Mouse (Mus musculus) heart, embryonic 10.5 days (tissue): ENCODE measurements around the gene Csrp1. TPM values are rescaled to one million over a fixed set of nuclear protein-coding genes. Genes with fewer than 3 reads are reported as not detected.

Source experiments
- DNase-seq: peaks from one replicate; pipeline ENCODE4 v3.0.0-alpha.2; 2017; ENCODE audit warnings: low spot score
- H3K27ac ChIP-seq: fragments of 300-500 bp; sonication (generic); 2 replicates; pipeline ENCODE4 v1.5.1; 2016; ENCODE audit warnings: mild to moderate bottlenecking
- H3K27me3 ChIP-seq: fragments of 300-500 bp; sonication (generic); 2 replicates; pipeline ENCODE4 v1.6.1; 2016; ENCODE audit warnings: mild to moderate bottlenecking; ENCODE audit not compliant: poor library complexity, insufficient read depth, severe bottlenecking
- H3K36me3 ChIP-seq: fragments of 300-500 bp; sonication (generic); 2 replicates; pipeline ENCODE4 v1.6.1; 2016; ENCODE audit warnings: mild to moderate bottlenecking, moderate library complexity
- H3K4me1 ChIP-seq: fragments of 300-500 bp; sonication (generic); 2 replicates; pipeline ENCODE4 v1.6.1; 2016; ENCODE audit warnings: mild to moderate bottlenecking
- H3K4me3 ChIP-seq: fragments of 300-500 bp; sonication (generic); 2 replicates; pipeline ENCODE4 v1.5.1; 2016; ENCODE audit warnings: mild to moderate bottlenecking, moderate library complexity
- H3K9me3 ChIP-seq: fragments of 300-500 bp; sonication (generic); 2 replicates; pipeline ENCODE4 v1.6.1; 2016; ENCODE audit warnings: mild to moderate bottlenecking, moderate library complexity
- WGBS: fragments of 180-500 bp; shearing (Covaris S2); methylation state at CpG from one replicate; pipeline ENCODE4 v1.1.7; 2016; 5-methylcytosine and 5-hydroxymethylcytosine counted together
- polyA plus RNA-seq: library from polyadenylated mRNA; unstranded; fragments of >200 nt; fragmentation: Nextera tagmentation; extraction: Ambion mirVana; gene quantifications from 2 replicates; pipeline ENCODE4 v1.2.1, GENCODE M21; 2016

Gene Csrp1
- polyA plus RNA-seq, 1 experiment from 2014 or later, result 202 TPM

DNA sequence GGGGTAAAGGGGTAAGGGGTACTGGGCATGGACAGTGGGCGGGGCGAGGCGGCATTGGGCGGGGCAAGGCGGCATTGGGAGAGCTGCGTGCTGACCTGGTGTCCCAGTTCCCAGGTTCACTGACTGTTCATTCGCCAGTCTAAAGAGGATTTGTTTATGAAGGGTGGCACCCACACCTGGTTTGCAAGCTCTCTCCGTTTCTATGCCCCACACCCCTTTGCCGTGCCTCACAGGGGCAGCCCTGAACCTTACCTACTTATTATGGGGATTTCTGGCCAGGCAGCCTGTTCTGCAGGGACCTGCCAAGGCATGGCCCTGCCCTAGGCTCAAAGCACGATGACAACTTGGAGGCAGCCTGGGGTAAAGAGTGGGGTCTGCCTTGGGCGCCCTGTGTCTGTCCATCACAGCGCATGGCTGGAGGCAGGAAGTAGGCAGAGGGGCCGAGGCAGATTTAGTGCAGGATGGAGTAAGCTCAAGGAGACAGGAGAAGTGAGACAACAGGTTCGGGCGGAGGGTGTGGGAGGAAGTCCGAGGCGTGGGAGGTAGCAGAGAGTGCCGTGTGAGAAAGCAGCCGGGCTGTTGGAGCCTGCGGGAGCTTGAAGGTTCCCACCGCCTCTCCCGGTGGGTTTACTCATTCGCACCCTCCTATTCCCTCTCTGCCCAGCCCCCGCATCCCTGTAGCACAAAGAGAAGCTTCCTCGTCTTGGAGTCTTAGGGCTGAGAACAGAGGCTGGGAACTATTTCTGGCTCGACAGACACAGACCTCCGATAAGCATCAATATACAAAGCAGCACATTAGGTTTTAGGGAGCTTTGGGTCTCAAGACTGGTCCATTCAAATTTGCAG is 73.7 kb downstream of the Csrp1 start:
- no peaks in the 10 kb centered on the region for H3K36me3 ChIP-seq
- no peaks in the 10 kb centered on the region for H3K27me3 ChIP-seq
- H3K4me3 ChIP-seq, result peak overlapping the region; percentile 51
- H3K27ac ChIP-seq, result peak overlapping the region; percentile 91
- 7% methylated on average over 27 of the region's 27 CpGs for WGBS
- H3K9me3 ChIP-seq, result no peaks in the 10 kb centered on the region
- H3K4me1 ChIP-seq, result peaks cover 84% of the 10 kb centered on the region
- no peak for DNase-seq

GRCm38 (mm10) chr1:135794216-135795134 is 74.6 kb downstream of the Csrp1 start:
- Histone ChIP-seq H3K27me3 (no peaks in the 10 kb centered on the region), H3K9me3 (no peaks in the 10 kb centered on the region), H3K36me3 (no peaks in the 10 kb centered on the region), H3K4me1 (peaks cover 87% of the 10 kb centered on the region), H3K27ac (peak overlapping the region; percentile 91), H3K4me3 (peak overlapping the region; percentile 51)
- 9% methylated on average over 20 of the region's 20 CpGs for WGBS
- DNase-seq, result peak; percentile 90

DNA sequence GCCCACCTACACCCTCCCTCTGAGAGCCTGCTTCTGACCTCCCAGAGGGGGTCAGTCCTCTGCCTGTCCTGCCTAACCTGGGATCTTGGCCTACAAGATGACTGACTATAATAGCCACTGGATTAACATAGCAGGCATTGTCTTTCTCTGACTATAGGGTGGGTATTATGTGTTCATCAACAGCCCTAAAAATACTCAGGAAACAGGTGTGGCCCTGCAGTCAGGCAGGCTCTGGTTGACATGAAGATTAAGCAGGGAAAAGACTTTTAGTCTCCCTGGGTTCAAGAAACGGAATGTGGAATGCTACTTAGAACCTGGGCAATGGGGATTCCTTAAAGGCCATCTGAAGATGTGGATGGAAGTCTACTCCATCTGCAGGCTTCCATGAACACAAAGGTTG is 78.6 kb downstream of the Csrp1 start:
- no peaks in the 10 kb centered on the region for H3K27me3 ChIP-seq
- DNase-seq, result no peak
- peak overlapping the region; percentile 73 for H3K4me3 ChIP-seq
- peak overlapping the region; percentile 97 for H3K27ac ChIP-seq
- peaks cover 93% of the 10 kb centered on the region for H3K4me1 ChIP-seq
- WGBS, result 60% methylated on average over 1 of the region's 1 CpGs
- H3K36me3 ChIP-seq, result peaks cover 21% of the 10 kb centered on the region
- no peaks in the 10 kb centered on the region for H3K9me3 ChIP-seq

DNA sequence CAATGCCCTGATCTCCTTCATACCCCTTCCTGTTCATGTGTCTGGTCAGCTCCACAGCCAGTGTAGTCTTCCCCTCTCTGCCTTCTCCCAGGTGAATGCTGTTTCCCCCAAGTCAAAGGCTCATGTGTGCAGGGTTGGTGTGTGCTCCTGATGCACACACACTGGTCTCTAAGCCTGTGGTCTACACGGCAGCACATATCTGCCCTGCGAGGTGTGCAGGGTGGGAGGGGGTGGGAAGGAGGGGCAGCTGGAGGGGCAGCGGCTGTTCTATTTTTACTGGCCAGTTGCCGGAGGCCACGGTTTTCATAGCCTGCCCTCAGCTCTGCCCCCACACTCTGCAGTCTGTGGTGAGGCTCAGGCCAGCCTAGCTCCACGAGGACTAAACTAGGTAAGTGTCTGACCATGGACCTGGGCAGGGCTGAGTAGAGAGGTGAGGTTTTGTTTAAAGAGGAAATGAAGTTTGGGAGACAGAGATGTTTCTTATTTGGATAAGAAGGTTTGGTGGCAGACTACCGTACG is 79.3 kb downstream of the Csrp1 start:
- no peaks in the 10 kb centered on the region for H3K9me3 ChIP-seq
- H3K36me3 ChIP-seq, result peaks cover 28% of the 10 kb centered on the region
- H3K27me3 ChIP-seq, result no peaks in the 10 kb centered on the region
- 10% methylated on average over 8 of the region's 8 CpGs for WGBS
- DNase-seq, result peak; percentile 90
- peak overlapping the region; percentile 97 for H3K27ac ChIP-seq
- peaks cover 93% of the 10 kb centered on the region for H3K4me1 ChIP-seq
- peak overlapping the region; percentile 73 for H3K4me3 ChIP-seq

DNA sequence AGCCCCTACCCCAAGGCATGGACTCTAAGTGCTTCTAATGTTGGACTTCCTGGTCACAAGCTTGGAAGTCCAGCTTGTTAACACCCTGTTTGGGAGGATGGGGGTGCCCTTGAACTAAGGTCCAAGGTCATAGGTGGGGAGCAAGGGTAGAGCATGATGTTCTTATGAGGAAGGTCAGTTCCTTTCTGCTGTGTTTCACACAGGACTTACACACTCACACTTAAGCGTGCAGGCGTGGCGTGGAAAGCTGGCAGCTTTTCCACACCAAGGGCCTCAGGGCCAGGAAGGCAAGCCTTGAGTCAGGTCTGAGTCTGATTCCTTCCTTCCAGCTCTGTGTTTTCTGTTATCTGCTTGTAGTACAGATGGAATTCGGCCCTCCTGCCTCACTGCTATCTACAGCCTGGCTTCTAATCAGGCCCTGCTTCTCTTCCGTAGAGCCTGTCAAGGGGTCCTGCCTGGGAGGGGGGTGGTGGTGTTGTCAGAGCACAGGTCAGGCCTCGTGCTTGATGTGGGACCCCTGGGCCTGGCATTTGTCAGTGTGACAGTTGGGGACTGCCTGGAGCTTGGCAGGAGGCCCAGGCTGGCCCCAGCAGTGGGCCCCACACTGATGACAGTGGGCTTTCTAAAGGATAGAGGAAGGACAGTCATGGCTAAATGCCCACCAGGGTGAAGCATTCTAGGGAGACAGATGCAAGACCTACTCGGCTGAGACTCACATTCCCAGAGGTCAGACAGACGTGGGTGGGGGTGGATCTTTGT is 80.5 kb downstream of the Csrp1 start:
- no peaks in the 10 kb centered on the region for H3K9me3 ChIP-seq
- H3K36me3 ChIP-seq, result peaks cover 40% of the 10 kb centered on the region
- peak overlapping the region; percentile 97 for H3K27ac ChIP-seq
- 10% methylated on average over 8 of the region's 8 CpGs for WGBS
- DNase-seq, result peak; percentile 97
- H3K27me3 ChIP-seq, result no peaks in the 10 kb centered on the region
- peaks cover 93% of the 10 kb centered on the region for H3K4me1 ChIP-seq
- peak overlapping the region; percentile 73 for H3K4me3 ChIP-seq

Other genes starting within 250 kb of the Csrp1 start
- gene Nav1, start 112.8 kb upstream of the Csrp1 start, polyA plus RNA-seq, result 26.5 and 33.0 TPM in 2 replicates
- gene Phlda3, start 46.1 kb downstream of the Csrp1 start, polyA plus RNA-seq, result 63.2 and 65.3 TPM in 2 replicates
- gene Tnni1, start 59.4 kb downstream of the Csrp1 start, polyA plus RNA-seq, result 2,290 and 3,821 TPM in 2 replicates
- 3.3 and 6.8 TPM in 2 replicates for gene Lad1, start 98.5 kb downstream of the Csrp1 start, polyA plus RNA-seq
- 2,168 and 3,634 TPM in 2 replicates for gene Tnnt2, start 116.3 kb downstream of the Csrp1 start, polyA plus RNA-seq
- gene Pkp1, start 199.1 kb downstream of the Csrp1 start, polyA plus RNA-seq, result 0.04 TPM in 1 of 2 replicates, not detected in the other